Mouse (Mus musculus): ENCODE results near the gene Ptar1. TPM values are rescaled to one million over a fixed set of nuclear protein-coding genes. Genes with fewer than 3 reads are reported as not detected.

Ptar1 gene
- polyA plus RNA-seq, 1 experiment from 2014 or later = 10.5 TPM

Other genes starting within 250 kb of the Ptar1 start
- gene Mamdc2, start 239.0 kb upstream of the Ptar1 start, polyA plus RNA-seq (2014; fragmentation: Nextera tagmentation; extraction: Ambion mirVana) = 1.1 and 1.5 TPM in 2 replicates
- gene 1700028P14Rik, start 34.6 kb upstream of the Ptar1 start, polyA plus RNA-seq (2014; fragmentation: Nextera tagmentation; extraction: Ambion mirVana) = 0.67 and 1.9 TPM in 2 replicates
- 10.9 and 14.1 TPM in 2 replicates for gene Apba1, start 71.5 kb downstream of the Ptar1 start, polyA plus RNA-seq (2014; fragmentation: Nextera tagmentation; extraction: Ambion mirVana)

Data from midbrain, embryonic 14.5 days (tissue).